Mouse (Mus musculus): Measurements from ENCODE around the gene En2.

Gene En2

GRCm38 (mm10) chr5:28171667-28172066 lies 6.2 kb downstream of the En2 start:
- ChIA-PET CTCF (interaction anchor here in 1 of 4 experiments (0.5 kb wide), 1 partner anchor 444 kb away, joined by 5 read pairs; no protein-coding TSS in a partner anchor), POLR2A (interaction anchor here in 2 of 4 experiments (2.7 kb wide), 2 partner anchors 13 to 288 kb away, joined by 8 read pairs; no protein-coding TSS in a partner anchor)

GRCm38 (mm10) chr5:28172261-28172920 lies 6.9 kb downstream of the En2 start:
- CTCF ChIA-PET = interaction anchor here in 1 of 4 experiments (0.5 kb wide), 1 partner anchor 445 kb away, joined by 5 read pairs; no protein-coding TSS in a partner anchor
- POLR2A ChIA-PET = interaction anchor here in 2 of 4 experiments (2.7 kb wide), 2 partner anchors 13 to 287 kb away, joined by 8 read pairs; no protein-coding TSS in a partner anchor

GRCm38 (mm10) chr5:28172921-28173670 lies 7.6 kb downstream of the En2 start:
- CTCF ChIA-PET = interaction anchor here in 1 of 4 experiments (0.6 kb wide), 1 partner anchor 25 kb away, joined by 3 read pairs; no protein-coding TSS in a partner anchor
- POLR2A ChIA-PET = interaction anchor here in 2 of 4 experiments (1.0 to 2.1 kb wide), 2 partner anchors 14 to 15 kb away, joined by 3 to 6 read pairs; no protein-coding TSS in a partner anchor

GRCm38 (mm10) chr5:28173674-28174073 lies 8.2 kb downstream of the En2 start:
- ChIA-PET POLR2A (interaction anchor here in 2 of 4 experiments (0.6 to 2.1 kb wide), 8 partner anchors 10 to 64 kb away, joined by 3 to 7 read pairs (median 4); no protein-coding TSS in a partner anchor), CTCF (interaction anchor here in 1 of 4 experiments (0.6 kb wide), 1 partner anchor 25 kb away, joined by 3 read pairs; no protein-coding TSS in a partner anchor)

- CTCF ChIA-PET = interaction anchor here in 1 of 4 experiments (0.5 to 0.6 kb wide), 2 partner anchors 53 to 155 kb away, joined by 3 read pairs; no protein-coding TSS in a partner anchor
These were observed 8.6 kb downstream of the En2 start for GRCm38 (mm10) chr5:28174086-28174485.

GRCm38 (mm10) chr5:28174876-28175569 lies 9.5 kb downstream of the En2 start:
- ChIA-PET POLR2A (interaction anchor here in 3 of 4 experiments (0.7 to 2.1 kb wide), 15 partner anchors 8 to 383 kb away, joined by 3 to 7 read pairs (median 3); partner anchors contain the start of gene Paxip1 (in 1 of the 3)), CTCF (interaction anchor here in 1 of 4 experiments (1.2 kb wide), 1 partner anchor 63 kb away, joined by 3 read pairs; no protein-coding TSS in a partner anchor)

More at GRCm38 (mm10) chr5:28174086-28174485, 8.6 kb downstream of the En2 start:
- POLR2A ChIA-PET = interaction anchor here in 3 of 4 experiments (0.6 to 2.1 kb wide), 18 partner anchors 7 to 382 kb away, joined by 3 to 8 read pairs (median 3); partner anchors contain the start of gene Paxip1 (in 1 of the 3)

- CTCF ChIA-PET = interaction anchor here in 1 of 4 experiments (1.2 kb wide), 1 partner anchor 62 kb away, joined by 3 read pairs; no protein-coding TSS in a partner anchor
- POLR2A ChIA-PET = interaction anchor here in 2 of 4 experiments (1.1 to 1.9 kb wide), 7 partner anchors 12 to 53 kb away, joined by 3 to 7 read pairs (median 5); no protein-coding TSS in a partner anchor
These were observed 10.1 kb downstream of the En2 start for GRCm38 (mm10) chr5:28175570-28175919.

GRCm38 (mm10) chr5:28176023-28176422 lies 10.5 kb downstream of the En2 start:
- CTCF ChIA-PET = interaction anchor here in 1 of 4 experiments (1.0 kb wide), 1 partner anchor 62 kb away, joined by 3 read pairs; no protein-coding TSS in a partner anchor
- POLR2A ChIA-PET = interaction anchor here in 3 of 4 experiments (0.7 to 1.7 kb wide), 6 partner anchors 11 to 25 kb away, joined by 3 to 7 read pairs (median 3); no protein-coding TSS in a partner anchor

- ChIA-PET CTCF (interaction anchor here in 1 of 4 experiments (1.0 kb wide), 1 partner anchor 62 kb away, joined by 3 read pairs; no protein-coding TSS in a partner anchor), POLR2A (interaction anchor here in 3 of 4 experiments (0.6 to 1.5 kb wide), 7 partner anchors 10 to 286 kb away, joined by 3 to 4 read pairs (median 3); no protein-coding TSS in a partner anchor)
These were observed 11.1 kb downstream of the En2 start for GRCm38 (mm10) chr5:28176585-28176984.

- ChIA-PET CTCF (no interaction called here), POLR2A (no interaction called here)
These were observed 12.8 kb downstream of the En2 start for GRCm38 (mm10) chr5:28178322-28178721.

- ChIA-PET POLR2A (interaction anchor here in 3 of 4 experiments (0.8 to 1.5 kb wide), 7 partner anchors 9 to 108 kb away, joined by 3 to 7 read pairs (median 3); no protein-coding TSS in a partner anchor), CTCF (interaction anchor here in 1 of 4 experiments (0.6 kb wide), 1 partner anchor 465 kb away, joined by 5 read pairs; no protein-coding TSS in a partner anchor)
These were observed 13.8 kb downstream of the En2 start for GRCm38 (mm10) chr5:28179237-28179790.

- ChIA-PET CTCF (interaction anchor here in 1 of 4 experiments (1.0 kb wide), 1 partner anchor 103 kb away, joined by 3 read pairs; no protein-coding TSS in a partner anchor), POLR2A (interaction anchor here in 1 of 4 experiments (1.3 kb wide), 1 partner anchor 17 kb away, joined by 3 read pairs; no protein-coding TSS in a partner anchor)
These were observed 26.0 kb downstream of the En2 start for GRCm38 (mm10) chr5:28191201-28192098.

- POLR2A ChIA-PET = interaction anchor here in 2 of 4 experiments (1.0 to 1.3 kb wide), 2 partner anchors 9 to 17 kb away, joined by 3 read pairs; no protein-coding TSS in a partner anchor
These were observed 26.6 kb downstream of the En2 start for GRCm38 (mm10) chr5:28192099-28192454.

GRCm38 (mm10) chr5:28195473-28195872 lies 30.0 kb downstream of the En2 start:
- POLR2A ChIA-PET = interaction anchor here in 2 of 4 experiments (0.6 to 1.3 kb wide), 4 partner anchors 9 to 16 kb away, joined by 3 to 5 read pairs (median 3); no protein-coding TSS in a partner anchor
- CTCF ChIA-PET = interaction anchor here in 1 of 4 experiments (0.5 kb wide), 1 partner anchor 177 kb away, joined by 3 read pairs; no protein-coding TSS in a partner anchor

More at GRCm38 (mm10) chr5:28192099-28192454, 26.6 kb downstream of the En2 start:
- CTCF ChIA-PET = interaction anchor here in 1 of 4 experiments (1.0 kb wide), 1 partner anchor 102 kb away, joined by 3 read pairs; no protein-coding TSS in a partner anchor

- CTCF ChIA-PET = interaction anchor here in 2 of 4 experiments (0.6 to 2.2 kb wide), 2 partner anchors 29 to 39 kb away, joined by 3 to 7 read pairs; no protein-coding TSS in a partner anchor
- POLR2A ChIA-PET = interaction anchor here (0.5 to 5.1 kb wide), 9 partner anchors 9 to 118 kb away, joined by 3 to 47 read pairs (median 5); no protein-coding TSS in a partner anchor
These were observed 33.8 kb downstream of the En2 start for GRCm38 (mm10) chr5:28199089-28199873.

All from embryonic stem cell, embryonic (primary cell).